Mouse (Mus musculus) olfactory bulb, adult 2 months (tissue): ENCODE measurements at regions not wholly inside any gene's neighbourhood (a gene's known extent, or its start where the extent isn't known, plus 50 kb on each side); places are given as distances from the start of the nearest gene placed in this dataset.

Experiments used
- H3K27ac ChIP-seq: fragments of 200-500 bp; 2 replicates; pipeline ENCODE4 v1.5.1; 2012; ENCODE audit warnings: low read depth, low read length; ENCODE audit not compliant: insufficient read depth
- H3K4me1 ChIP-seq: fragments of 200-500 bp; 2 replicates; pipeline ENCODE4 v1.6.1; 2012; ENCODE audit warnings: low read length; ENCODE audit not compliant: control insufficient read depth, insufficient read depth
- H3K4me3 ChIP-seq: fragments of 200-500 bp; 2 replicates; pipeline ENCODE4 v1.5.1; 2012; ENCODE audit warnings: mild to moderate bottlenecking, low read depth, low read length, moderate library complexity; ENCODE audit not compliant: insufficient read depth
- CTCF ChIP-seq: fragments of 200-500 bp; IDR thresholded peaks from 2 replicates; pipeline ENCODE4 v1.5.1; 2012; ENCODE audit warnings: low read depth, mild to moderate bottlenecking, low read length, moderate library complexity; ENCODE audit not compliant: insufficient read depth
- POLR2A ChIP-seq: fragments of 200-500 bp; IDR thresholded peaks from 2 replicates; pipeline ENCODE4 v1.6.1; 2012; ENCODE audit warnings: mild to moderate bottlenecking, low read depth, low read length, moderate library complexity; ENCODE audit not compliant: insufficient read depth
- WGBS: fragments of 180-500 bp; shearing (Covaris S2); methylation state at CpG from one replicate; pipeline ENCODE4 v1.1.7; 2018; 5-methylcytosine and 5-hydroxymethylcytosine counted together

GRCm38 (mm10) chr13:84437586-84438443, 215.7 kb downstream of the Tmem161b start:
- Histone ChIP-seq H3K4me3 (no peak overlapping the region), H3K4me1 (no peaks in the 10 kb centered on the region), H3K27ac (no peak overlapping the region)
- no peak for TF ChIP-seq POLR2A
- TF ChIP-seq CTCF: no peak
- WGBS: 45% methylated on average over 5 of the region's 5 CpGs

GRCm38 (mm10) chr13:84438444-84438766, 216.3 kb downstream of the Tmem161b start:
- Histone ChIP-seq H3K27ac (no peak overlapping the region), H3K4me3 (no peak overlapping the region), H3K4me1 (no peaks in the 10 kb centered on the region)
- 32% methylated on average over 2 of the region's 2 CpGs for WGBS
- no peak for TF ChIP-seq POLR2A

DNA sequence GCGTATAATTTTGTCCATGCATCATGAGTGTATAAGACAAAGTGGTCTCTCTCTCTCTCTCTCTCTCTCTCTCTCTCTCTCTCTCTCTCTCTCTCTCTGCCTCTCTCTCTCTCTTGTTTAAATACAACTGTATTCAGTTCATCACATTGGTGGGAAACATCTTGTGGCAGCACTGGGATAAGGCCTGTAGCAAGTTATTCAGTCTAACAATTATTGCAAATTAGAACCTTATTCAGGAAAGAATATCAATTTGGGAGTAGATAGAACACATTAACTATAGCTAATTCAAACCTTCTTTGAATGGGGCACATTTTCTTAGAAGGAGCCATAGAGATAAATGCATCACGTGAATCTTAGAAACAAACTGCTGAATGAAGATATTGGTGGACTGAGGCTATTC, 226.4 kb downstream of the Tmem161b start:
- Histone ChIP-seq H3K4me3 (no peak overlapping the region), H3K27ac (no peak overlapping the region), H3K4me1 (no peaks in the 10 kb centered on the region)
- WGBS: 68% methylated on average over 2 of the region's 2 CpGs
- TF ChIP-seq POLR2A: no peak
- no peak for TF ChIP-seq CTCF

DNA sequence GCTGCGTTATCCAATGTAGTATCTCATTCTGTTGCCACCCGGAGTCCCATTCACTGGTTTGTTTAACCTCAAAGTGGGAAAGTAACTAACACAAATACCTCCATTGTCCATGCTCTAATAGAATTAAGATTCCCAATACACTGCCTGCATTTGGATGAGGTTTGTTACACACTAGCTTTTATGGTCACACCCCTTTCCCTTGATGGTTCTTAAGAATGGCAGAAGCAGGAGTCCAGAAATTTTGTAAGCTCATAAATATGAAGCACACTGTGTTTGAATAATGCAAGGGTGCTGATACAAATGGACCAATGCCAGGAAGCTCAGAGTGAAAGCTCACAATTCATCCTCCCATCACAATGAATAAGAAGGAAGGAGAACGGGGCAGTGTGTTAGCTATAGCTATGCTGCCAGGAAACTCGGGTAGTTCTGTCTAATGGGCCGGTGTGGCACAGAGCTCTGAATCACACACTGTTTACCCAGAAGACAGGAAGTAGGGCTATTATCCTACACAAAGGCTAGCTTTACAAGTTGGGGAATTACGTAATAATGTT, 227.0 kb downstream of the Tmem161b start:
- Histone ChIP-seq H3K4me1 (no peaks in the 10 kb centered on the region), H3K4me3 (no peak overlapping the region), H3K27ac (no peak overlapping the region)
- TF ChIP-seq CTCF (no peak), POLR2A (no peak)
- 22% methylated on average over 6 of the region's 6 CpGs for WGBS
